Mouse (Mus musculus): Measurements from ENCODE around the gene Btbd3.

- TF ChIP-seq POLR2A (IDR thresholded peaks at IDR 0.05; ENCODE audit: low read depth, low read length) (no peak), CTCF (conservative IDR thresholded peaks at IDR 0.05; ENCODE audit: insufficient read depth, insufficient read length, low read depth, low read length) (no peak)
Measured at GRCm38 (mm10) chr2:138468046-138468572, 211.7 kb downstream of the Btbd3 start.
